Comparison of ENCODE assay signal across 9 mouse cellular contexts in the genomic region with DNA sequence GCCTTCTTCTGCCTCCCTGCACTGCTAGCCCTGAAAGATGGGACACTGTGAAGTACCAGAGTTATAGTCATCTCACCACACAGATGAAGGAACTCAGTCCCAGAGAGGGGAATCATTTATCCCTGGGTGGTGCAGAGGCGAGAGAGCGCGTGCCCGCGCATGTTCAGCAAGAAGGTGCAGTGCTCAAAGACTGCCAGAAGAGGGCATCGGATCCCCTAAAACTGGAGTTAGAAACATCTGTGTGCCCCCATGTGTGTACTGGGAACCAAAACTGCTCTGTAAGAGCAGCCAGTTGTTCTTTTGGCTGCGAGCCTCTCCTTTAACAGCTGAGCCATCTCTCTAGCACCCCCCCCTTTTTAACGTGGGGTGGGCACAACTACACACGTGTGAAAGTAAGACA. TPM values are rescaled to one million over a fixed set of nuclear protein-coding genes. Genes with fewer than 3 reads are reported as not detected.
DNase-seq lines count a peak whose midpoint lies in the region; ATAC-seq and TF ChIP-seq lines count a peak whose summit lies in the region.
"Had no signal": no experiment of that assay in that cellular context is flagged by ENCODE, and none has a peak within 500 bp of the region (broad histone marks: within the 10 kb centered on the region; RNA-seq: fewer than 3 reads in every experiment).

No protein-coding gene starts in this region.

- no peaks in the 10 kb centered on the region for H3K79me2 ChIP-seq in heart, adult 2 months (replicated peaks; ENCODE audit: control insufficient read depth, insufficient read depth, low read length)

- WGBS in heart, adult 2 months: 78% methylated on average over 9 of the region's 9 CpGs
- WGBS in midbrain, postnatal 0 days: 57% methylated on average over 9 of the region's 9 CpGs
- 54% methylated on average over 9 of the region's 9 CpGs for WGBS in midbrain, embryonic 10.5 days

- H3K4me2 ChIP-seq in midbrain, postnatal 0 days (ENCODE audit: low read depth, low read length, poor library complexity, severe bottlenecking): no peak overlapping the region
- H3K4me2 ChIP-seq: midbrain, embryonic 15.5 days had no signal

- DNase-seq in heart, adult 2 months: peak; percentile 30 to 53
- DNase-seq in heart, postnatal 25 days (ENCODE audit: low spot score): no peak
- no peak for DNase-seq in midbrain, postnatal 0 days (ENCODE audit: low spot score)
- DNase-seq in midbrain, embryonic 10.5 days (ENCODE audit: low spot score): no peak
- peak; percentile 50 for DNase-seq in thymus, postnatal 0 days (ENCODE audit: low spot score)
- DNase-seq in urinary bladder, postnatal 36 days (ENCODE audit: low spot score in 2 of 2): no peak

- H3K36me3 ChIP-seq in heart, adult 2 months (ENCODE audit: control insufficient read depth, insufficient read depth, low read length): no peaks in the 10 kb centered on the region
- H3K36me3 ChIP-seq in midbrain, postnatal 0 days (ENCODE audit: insufficient read depth, low read length): no peaks in the 10 kb centered on the region
- H3K36me3 ChIP-seq in midbrain, embryonic 10.5 days: no peaks in the 10 kb centered on the region
- H3K36me3 ChIP-seq: midbrain, embryonic 15.5 days had no signal

- intact Hi-C loops in heart, adult 2 months (cut with DNase I): loop anchor here (1.0 to 10.0 kb wide), 3 partner anchors 134 to 308 kb away; a partner anchor contains a TSS
- intact Hi-C loops in heart, postnatal 25 days (cut with DNase I): loop anchor here (1.0 to 10.0 kb wide), 2 partner anchors 130 to 278 kb away; no protein-coding TSS in a partner anchor

- TF ChIP-seq CTCF in heart, adult 2 months (IDR thresholded peaks at IDR 0.05): peak; percentile 73
- TF ChIP-seq CTCF in midbrain, postnatal 0 days (IDR thresholded peaks at IDR 0.05): peak; percentile 63

- ATAC-seq in midbrain, postnatal 0 days (ENCODE audit: low FRiP score): no peak
- ATAC-seq in common myeloid progenitor, adult 5-6 weeks (replicated peaks; ENCODE audit: low read depth, poor library complexity, severe bottlenecking): peak; percentile 33; the same call in 1 of the 2 replicates
- ATAC-seq in frontal cortex, adult (ENCODE audit: low TSS enrichment): no peak

- H3K9ac ChIP-seq in heart, adult 2 months (ENCODE audit: low read depth, low read length): no peak overlapping the region
- no peak overlapping the region for H3K9ac ChIP-seq in midbrain, postnatal 0 days (replicated peaks; ENCODE audit: low read length, poor library complexity, severe bottlenecking)
- H3K9ac ChIP-seq: midbrain, embryonic 15.5 days had no signal

- peaks cover 14% of the 10 kb centered on the region for H3K4me1 ChIP-seq in heart, adult 2 months (ENCODE audit: control insufficient read depth, insufficient read depth, low read length)
- H3K4me1 ChIP-seq in midbrain, postnatal 0 days (ENCODE audit: insufficient read depth, low read length): peaks cover 15% of the 10 kb centered on the region; the same call in 1 of the 2 replicates
- peaks cover 35% of the 10 kb centered on the region for H3K4me1 ChIP-seq in midbrain, embryonic 10.5 days

- H3K27ac ChIP-seq in heart, adult 2 months: no peak overlapping the region
- H3K27ac ChIP-seq in midbrain, postnatal 0 days (ENCODE audit: low read depth, low read length): no peak overlapping the region
- H3K27ac ChIP-seq in midbrain, embryonic 10.5 days (replicated peaks): no peak overlapping the region
- H3K27ac ChIP-seq: midbrain, embryonic 15.5 days had no signal

- H3K9me3 ChIP-seq in midbrain, postnatal 0 days (ENCODE audit: low read length): no peaks in the 10 kb centered on the region
- H3K9me3 ChIP-seq in midbrain, embryonic 10.5 days (replicated peaks): no peaks in the 10 kb centered on the region
- H3K9me3 ChIP-seq: midbrain, embryonic 15.5 days had no signal

- no peak overlapping the region for H3K4me3 ChIP-seq in heart, adult 2 months
- no peak overlapping the region for H3K4me3 ChIP-seq in midbrain, postnatal 0 days (ENCODE audit: low read depth, low read length)
- H3K4me3 ChIP-seq in midbrain, embryonic 10.5 days: no peak overlapping the region
- H3K4me3 ChIP-seq: midbrain, embryonic 15.5 days had no signal

- TF ChIP-seq POLR2A in heart, adult 2 months (IDR thresholded peaks at IDR 0.05; ENCODE audit: insufficient read depth, low read depth, low read length): no peak

- no peaks in the 10 kb centered on the region for H3K27me3 ChIP-seq in heart, adult 2 months (ENCODE audit: control insufficient read depth, insufficient read depth, low read length)
- H3K27me3 ChIP-seq in midbrain, postnatal 0 days (ENCODE audit: insufficient read depth, low read length): no peaks in the 10 kb centered on the region
- H3K27me3 ChIP-seq in midbrain, embryonic 10.5 days (ENCODE audit: low read depth, poor library complexity, severe bottlenecking): peaks cover 8% of the 10 kb centered on the region; the same call in 1 of the 2 replicates
- H3K27me3 ChIP-seq: midbrain, embryonic 15.5 days had no signal

- no peak for TF ChIP-seq EP300 in heart, adult 2 months (IDR thresholded peaks at IDR 0.05; ENCODE audit: insufficient read depth, low read depth, low read length)

RNA-seq across cellular contexts. Expression of a gene that starts 24.1 kb away (rescaled TPM):
- 10 to 100 TPM; 18.9 to 21.7 TPM for total RNA-seq in heart, adult 2 months (2021)
- polyA plus RNA-seq in heart, adult 2 months (2012; rRNA removed): 21.4 and 31.6 TPM in 2 replicates
- 1 to 10 TPM; 9.4 to 9.8 TPM for total RNA-seq in heart, postnatal 25 days (2021)
- 7.7 and 14.9 TPM in 2 replicates for total RNA-seq in midbrain, postnatal 0 days (2014; rRNA removed)
- polyA plus RNA-seq in midbrain, postnatal 0 days (2015; fragmentation: Nextera tagmentation; extraction: Ambion mirVana): 3.4 and 3.5 TPM in 2 replicates
- polyA plus RNA-seq in midbrain, embryonic 10.5 days (2016; fragmentation: Nextera tagmentation; extraction: Ambion mirVana): 2.9 and 3.5 TPM in 2 replicates
- 3.4 and 5.5 TPM in 2 replicates for total RNA-seq in common myeloid progenitor, adult 5-6 weeks (2017)
- polyA plus RNA-seq in thymus, postnatal 0 days (2015; fragmentation: Nextera tagmentation; extraction: Ambion mirVana): 8.3 and 10.1 TPM in 2 replicates

RNA-seq across cellular contexts. Expression of a gene that starts 55.3 kb away (rescaled TPM):
- total RNA-seq in heart, adult 2 months (2021): 1 to 10 TPM; 6.8 to 7.1 TPM
- 13.9 and 16.3 TPM in 2 replicates for polyA plus RNA-seq in heart, adult 2 months (2012; rRNA removed)
- 1 to 10 TPM; 6.3 to 6.4 TPM for total RNA-seq in heart, postnatal 25 days (2021)
- 3.4 and 5.4 TPM in 2 replicates for total RNA-seq in midbrain, postnatal 0 days (2014; rRNA removed)
- 3.3 and 3.4 TPM in 2 replicates for polyA plus RNA-seq in midbrain, postnatal 0 days (2015; fragmentation: Nextera tagmentation; extraction: Ambion mirVana)
- 6.2 and 8.5 TPM in 2 replicates for polyA plus RNA-seq in midbrain, embryonic 10.5 days (2016; fragmentation: Nextera tagmentation; extraction: Ambion mirVana)
- total RNA-seq in common myeloid progenitor, adult 5-6 weeks (2017): 188 and 214 TPM in 2 replicates
- 149 and 159 TPM in 2 replicates for polyA plus RNA-seq in thymus, postnatal 0 days (2015; fragmentation: Nextera tagmentation; extraction: Ambion mirVana)

Comparison
In these comparisons a context has a peak if more than half of its experiments do, and no peak if none do; other contexts are left out.
1. DNase-seq: peak in heart, adult 2 months (2 of 2) and thymus, postnatal 0 days (single experiment); none in heart, postnatal 25 days (single experiment), midbrain, postnatal 0 days (single experiment), midbrain, embryonic 10.5 days (single experiment) and urinary bladder, postnatal 36 days (0 of 2).
2. RNA of a gene that starts 55.3 kb away (total RNA-seq): 188 to 214 TPM in common myeloid progenitor, adult 5-6 weeks; 6.8 to 7.1 TPM in heart, adult 2 months, 6.3 to 6.4 TPM in heart, postnatal 25 days and 3.4 to 5.4 TPM in midbrain, postnatal 0 days; every median in the first group is over 10 times any median in the second.